Mouse (Mus musculus) lung, postnatal 0 days (tissue): ENCODE results near the gene Gpi1.

Experiments used
- CTCF ChIP-seq: IDR thresholded peaks from 2 replicates; pipeline ENCODE4 v1.5.1; 2016; ENCODE audit warnings: antibody characterized with exemption, mild to moderate bottlenecking
- EP300 ChIP-seq: IDR thresholded peaks from 2 replicates; pipeline ENCODE4 v1.6.1; 2016; ENCODE audit warnings: antibody characterized with exemption, mild to moderate bottlenecking, control low read depth

DNA sequence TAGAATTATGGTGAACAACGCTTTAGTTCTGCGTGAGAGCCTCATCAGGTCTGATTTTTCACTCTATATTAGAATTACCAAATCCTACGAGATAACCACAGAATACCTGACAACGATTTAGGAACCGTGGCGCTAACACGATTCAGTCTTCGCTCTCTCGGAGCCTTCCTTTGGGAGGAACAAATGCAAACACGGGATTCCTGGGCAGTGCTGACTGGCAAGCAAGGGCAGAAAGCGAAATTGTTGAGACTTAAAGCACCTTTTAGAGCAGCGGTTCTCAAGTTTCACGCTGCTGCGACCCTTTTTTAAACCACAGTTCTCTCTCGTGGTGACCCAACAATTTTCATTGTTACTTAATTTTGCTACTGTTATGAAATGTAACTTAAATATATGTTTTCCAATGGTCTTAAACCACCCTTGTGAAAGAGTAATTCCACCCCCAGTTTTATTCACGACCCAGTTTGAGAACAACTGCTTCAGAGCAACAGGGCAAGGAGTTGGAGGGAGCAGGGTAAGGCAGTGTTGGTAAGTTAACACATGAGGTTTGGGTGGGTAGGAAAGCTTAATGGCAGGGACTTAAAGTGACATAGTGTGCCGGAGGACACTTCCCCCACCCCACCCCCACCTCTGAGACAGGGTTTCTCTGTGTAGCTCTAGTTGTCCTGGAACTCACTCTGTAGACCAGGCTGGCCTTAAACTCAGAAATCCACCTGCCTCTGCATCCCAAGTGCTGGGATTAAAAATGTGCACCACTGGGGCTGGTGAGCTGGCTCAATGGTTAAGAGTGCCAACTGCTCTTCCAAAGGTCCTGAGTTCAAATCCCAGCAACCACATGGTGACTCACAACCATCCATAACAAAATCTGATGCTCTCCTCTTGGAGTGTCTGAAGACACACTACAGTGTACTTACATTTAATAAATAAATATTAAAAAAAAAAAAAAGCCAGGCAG, 4.8 kb upstream of the Gpi1 start:
- TF ChIP-seq CTCF (0 out of 2 replicates have a peak, but pooled peaks have one; percentile 1), EP300 (no peak)
